Mouse (Mus musculus) C2C12 (cell line): ENCODE measurements around the gene Prox2.

Experiments used
- CTCF ChIP-seq: IDR thresholded peaks from one replicate; pipeline ENCODE4 v1.5.1; 2011; ENCODE audit not compliant: control insufficient read depth, insufficient read depth, insufficient read length
- USF1 ChIP-seq: IDR thresholded peaks from one replicate; pipeline ENCODE4 v1.6.1; 2011; ENCODE audit warnings: low read depth, mild to moderate bottlenecking, control low read depth, moderate library complexity

DNA sequence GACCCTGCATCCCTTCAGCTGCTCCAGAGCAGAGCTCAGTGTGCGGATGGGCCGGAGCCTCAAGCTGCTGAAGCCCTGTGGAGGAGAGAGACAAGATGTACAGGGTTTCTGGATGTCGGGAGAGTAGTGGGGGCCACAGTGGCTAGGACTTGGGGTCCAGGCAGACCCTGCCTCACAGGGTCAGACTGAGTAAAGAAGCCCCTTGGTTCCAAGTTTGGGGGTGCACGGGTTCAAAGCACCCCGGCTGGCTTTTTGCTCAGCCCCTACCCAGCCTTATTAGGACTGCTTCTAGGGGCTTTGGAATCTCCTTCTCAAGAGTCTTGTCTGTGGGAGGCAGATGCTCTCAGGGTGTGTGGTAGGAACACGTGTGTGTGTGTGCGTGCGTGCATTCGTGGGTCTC, 36.3 kb upstream of the Prox2 start:
- TF ChIP-seq CTCF, result no peak
- TF ChIP-seq USF1, result no peak
